Mouse (Mus musculus): ENCODE measurements around the gene Supt6.
"Not testable (repeated sequence)": the region's sequence is repeated elsewhere in the genome, so short reads cannot be mapped to it uniquely, and the experiment has no call there.

Gene Supt6

DNA sequence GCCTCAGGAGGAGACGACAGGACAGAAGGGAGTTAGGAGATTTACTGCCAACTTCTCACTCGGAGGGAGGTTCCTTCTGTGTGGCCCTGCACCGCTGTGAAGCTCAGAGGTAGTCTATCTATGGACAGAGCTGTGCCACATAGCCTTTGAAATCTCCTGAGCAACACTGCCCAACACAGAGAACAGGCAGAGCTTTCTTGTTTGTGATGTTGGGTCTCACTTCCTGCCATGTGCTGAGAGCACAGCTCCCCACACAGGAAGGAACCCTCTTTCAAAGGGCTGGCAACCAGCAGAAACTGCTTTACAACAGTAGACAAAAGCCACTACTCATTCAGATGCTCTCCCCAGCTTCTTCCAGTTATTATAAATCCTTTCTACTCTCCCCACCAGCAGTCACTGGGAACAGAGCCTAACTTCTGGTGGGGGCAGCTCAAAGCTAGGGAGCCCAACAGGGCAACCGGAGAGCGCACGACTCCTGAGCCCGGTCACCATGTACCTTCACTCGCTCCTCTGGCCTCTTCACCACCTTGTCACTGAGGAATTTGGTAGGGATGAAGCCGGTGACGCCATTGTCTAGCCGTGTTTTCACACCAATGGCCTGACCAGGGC, 30.0 kb downstream of the Supt6 start:
- in situ Hi-C loops (cut with MboI), result no loop called here

DNA sequence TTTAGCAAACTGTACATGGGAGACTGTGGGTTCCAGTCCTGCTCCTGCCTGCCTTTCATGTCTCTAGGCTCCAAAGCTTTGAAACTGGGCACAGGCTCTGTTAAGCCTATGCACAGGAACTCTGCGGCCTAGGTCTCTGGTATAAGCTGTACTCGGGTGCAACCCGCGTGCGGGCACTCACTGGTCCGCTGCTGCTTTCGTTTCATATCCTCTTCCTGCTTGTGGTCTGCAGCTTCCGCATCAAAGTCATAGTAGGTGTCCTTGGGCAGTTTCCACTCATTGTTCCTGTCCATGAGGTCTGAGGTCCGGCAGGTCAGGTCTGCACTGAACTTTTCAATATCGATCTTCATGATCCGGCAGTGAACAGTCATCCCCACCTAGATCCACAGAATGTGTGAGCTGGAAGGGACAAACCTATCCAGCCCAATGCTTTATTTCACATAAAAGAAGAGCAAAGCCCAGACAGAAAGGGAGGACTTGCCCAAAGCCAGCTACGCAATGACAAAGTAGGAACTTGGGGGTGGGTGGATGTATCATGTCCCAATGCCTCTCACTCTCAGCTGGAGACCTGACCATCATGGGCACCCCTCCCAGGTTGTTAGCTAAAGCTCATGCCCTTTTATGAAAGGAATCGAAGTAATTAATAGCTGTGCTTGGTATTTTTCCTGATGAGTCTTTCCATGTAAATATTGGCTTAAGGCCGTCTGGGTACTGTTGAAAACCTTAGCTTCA, 32.5 kb downstream of the Supt6 start:
- in situ Hi-C loops (cut with MboI), result no loop called here

DNA sequence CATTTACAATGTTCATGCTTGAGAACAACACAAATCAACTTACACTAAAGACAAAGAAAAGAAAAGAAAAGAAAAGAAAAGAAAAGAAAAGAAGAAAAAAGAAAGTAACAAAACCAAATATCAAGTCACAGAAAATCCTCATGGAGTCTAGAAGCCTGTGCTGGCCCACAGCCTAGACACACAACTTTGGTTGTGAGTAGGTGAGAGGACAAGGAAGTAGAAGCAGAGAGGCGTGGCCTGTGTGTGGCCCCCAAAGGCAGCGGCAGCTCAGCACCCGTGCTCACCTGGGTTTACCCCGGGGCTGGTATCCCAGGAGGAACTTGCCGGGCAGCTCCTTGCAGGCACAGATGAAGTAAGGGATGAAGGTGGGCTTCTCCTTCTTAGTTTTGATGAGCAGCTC, 34.3 kb downstream of the Supt6 start:
- in situ Hi-C loops (cut with MboI), result no loop called here

DNA sequence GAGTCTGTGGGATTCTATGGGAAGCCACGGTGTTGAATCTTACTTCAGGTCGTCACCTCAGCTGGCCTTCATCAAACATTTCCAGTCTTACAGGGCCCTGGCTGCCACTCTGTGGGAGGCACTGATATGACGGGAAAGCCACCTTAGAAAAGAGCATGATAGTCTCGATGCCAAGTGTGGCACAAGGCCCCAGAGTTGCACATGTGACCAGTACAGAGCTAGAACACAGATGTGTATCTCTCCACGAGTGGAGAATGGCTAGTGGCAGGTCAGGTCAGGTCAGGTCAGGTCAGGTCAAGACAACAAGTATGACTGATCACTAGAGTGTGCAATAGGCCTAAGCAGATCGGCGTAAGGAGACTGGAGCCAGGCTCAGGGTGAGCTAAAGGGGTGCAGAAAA, 35.2 kb downstream of the Supt6 start:
- in situ Hi-C loops (cut with MboI), result no loop called here

DNA sequence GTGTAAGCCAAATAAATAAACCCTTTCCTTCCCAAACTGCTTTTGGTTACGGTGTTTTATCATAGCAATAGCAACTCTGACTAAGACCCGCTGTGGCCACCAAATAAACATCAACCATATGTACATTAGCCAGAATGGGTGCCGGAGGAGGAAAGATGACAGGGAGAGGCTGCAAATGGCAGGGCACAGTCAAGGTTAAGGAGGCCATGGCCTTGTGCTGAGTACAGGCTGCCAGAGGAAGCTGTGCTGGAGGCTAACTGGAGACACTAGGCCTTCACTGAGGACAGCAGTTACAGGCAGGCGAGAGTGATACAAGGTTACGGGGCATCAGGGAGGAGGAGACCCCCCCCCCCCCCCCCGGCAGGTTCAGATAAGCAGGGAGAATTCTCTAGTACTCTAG, 35.9 kb downstream of the Supt6 start:
- in situ Hi-C loops (cut with MboI), result no loop called here

DNA sequence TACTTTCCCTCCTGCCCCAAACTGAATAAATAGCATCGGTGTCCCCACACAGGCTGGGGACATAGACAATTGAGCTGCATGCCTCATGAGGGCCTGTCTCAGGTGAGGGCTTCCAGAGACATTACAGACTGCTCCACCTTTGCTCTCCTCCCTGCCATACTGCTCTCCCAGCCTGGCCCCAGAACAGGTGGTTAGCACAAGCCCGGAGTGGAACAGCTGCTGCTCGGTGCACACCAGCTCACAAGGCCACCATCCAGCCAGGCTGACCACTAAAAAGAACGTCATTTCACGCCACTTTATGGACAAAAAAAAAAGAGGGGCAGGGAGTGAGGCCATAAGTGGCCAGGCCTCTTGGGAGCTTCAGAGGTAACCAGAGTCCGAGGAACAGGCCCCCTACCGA, 38.6 kb downstream of the Supt6 start:
- in situ Hi-C loops (cut with MboI), result no loop called here

DNA sequence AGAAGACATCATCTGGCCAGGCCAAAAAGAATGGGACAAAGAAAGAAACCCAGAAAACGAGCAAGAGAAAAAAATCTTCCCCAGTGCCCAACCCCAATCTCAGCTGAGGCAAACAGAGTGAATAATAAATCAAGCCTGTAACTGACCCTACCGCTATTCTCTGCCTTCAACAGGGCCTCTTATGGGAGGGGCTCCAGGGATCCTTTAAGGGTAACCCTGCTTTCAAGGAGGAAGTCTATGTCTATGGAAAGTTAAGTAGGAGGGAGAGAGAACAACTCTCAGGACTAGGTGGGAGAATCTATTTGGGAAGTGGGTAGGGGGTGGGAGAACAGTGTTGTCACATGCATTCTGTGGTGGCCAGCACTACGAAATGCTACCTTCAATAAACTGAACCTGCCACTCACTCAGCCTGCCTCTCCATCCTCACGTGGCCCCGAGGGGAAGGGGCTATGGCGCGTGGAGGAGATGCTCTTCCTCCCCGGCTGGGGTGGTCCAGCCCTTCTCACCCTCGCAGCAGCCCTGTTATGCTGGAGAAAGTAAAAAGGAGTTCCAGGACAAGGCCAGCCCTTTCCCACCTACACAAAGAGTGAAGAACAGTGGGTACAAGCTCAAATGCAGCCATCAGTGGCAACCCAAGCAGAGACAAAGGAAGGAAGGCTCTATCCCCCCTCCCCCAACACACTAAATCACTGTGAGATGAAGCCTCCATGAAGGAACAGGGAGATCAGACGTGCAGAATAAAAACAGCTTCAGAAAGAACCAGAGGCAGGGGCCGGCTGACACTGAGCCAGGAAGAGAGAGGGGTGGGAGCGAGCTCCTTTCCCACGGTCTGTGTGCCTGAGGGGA, 40.2 kb downstream of the Supt6 start:
- in situ Hi-C loops (cut with MboI), result no loop called here

DNA sequence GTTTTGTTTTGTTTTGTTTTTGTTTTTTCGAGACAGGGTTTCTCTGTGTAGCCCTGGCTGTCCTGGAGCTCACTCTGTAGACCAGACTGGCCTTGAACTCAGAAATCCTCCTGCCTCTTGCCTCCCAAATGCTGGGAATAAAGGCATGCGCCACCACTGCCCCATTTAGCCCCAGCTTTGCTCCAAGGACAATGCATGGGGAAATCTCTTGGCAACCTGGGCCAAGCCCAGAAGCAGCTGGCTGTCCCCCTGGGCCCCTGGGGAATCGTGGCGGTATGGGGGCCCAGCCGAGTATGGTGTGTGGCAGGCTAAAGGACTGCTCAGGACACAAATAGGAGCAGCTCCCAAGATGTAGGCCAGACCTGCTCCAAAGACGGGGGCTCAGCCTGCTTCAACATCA, 41.5 kb downstream of the Supt6 start:
- in situ Hi-C loops (cut with MboI), result no loop called here

DNA sequence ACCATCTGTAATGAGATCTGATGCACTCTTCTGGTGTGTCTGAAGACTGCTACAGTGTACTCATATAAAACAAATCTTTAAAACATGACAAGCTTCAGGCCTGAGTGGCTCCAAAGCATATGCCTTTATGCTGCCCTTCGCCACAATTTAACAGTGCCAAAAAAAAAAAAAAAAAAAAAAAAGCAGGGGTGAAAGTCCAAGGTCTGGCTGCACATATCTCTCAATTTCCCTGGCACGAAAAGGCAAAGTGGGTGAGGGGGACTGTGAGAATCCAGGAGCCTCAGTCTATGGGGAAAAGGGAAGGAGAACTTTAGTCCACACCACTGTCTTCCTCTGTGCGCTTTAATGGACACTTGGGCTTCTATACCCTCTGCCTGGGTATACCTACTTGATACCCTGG, 43.4 kb downstream of the Supt6 start:
- in situ Hi-C loops (cut with MboI), result no loop called here

DNA sequence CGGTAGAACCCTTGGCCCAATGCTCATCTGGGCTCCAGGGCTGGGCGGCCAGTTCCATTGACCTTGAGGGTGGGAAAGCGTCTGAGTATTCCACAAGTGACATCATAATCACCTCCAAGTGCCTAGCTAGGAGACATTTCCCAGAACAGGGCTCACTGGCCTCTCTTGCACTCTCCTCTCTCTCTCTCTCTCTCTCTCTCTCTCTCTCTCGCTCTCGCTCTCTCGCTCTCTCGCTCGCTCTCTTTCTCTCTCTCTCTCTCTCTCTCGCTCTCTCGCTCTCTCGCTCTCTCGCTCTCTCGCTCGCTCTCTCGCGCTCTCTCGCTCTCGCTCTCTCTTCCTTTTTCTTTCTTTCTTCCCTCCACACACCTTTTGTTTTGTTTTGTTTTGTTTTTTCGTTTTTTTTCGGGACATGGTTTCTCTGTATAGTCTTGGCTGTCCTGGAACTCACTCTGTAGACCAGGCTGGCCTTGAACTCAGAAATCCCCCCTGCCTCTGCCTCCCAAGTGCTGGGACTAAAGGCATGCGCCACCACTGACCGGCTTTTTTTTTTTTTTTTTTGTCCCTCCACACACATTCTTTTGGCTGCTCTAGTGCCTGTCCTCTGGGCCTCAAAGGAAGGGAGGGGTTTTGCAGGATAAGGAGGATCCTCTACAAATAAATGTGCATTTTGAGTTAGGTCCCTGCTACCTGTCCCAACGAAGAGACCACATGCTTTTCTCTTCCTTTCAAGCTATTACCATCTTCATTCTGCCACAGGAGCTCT, 50.5 kb downstream of the Supt6 start:
- in situ Hi-C loops (cut with MboI), result no loop called here

DNA sequence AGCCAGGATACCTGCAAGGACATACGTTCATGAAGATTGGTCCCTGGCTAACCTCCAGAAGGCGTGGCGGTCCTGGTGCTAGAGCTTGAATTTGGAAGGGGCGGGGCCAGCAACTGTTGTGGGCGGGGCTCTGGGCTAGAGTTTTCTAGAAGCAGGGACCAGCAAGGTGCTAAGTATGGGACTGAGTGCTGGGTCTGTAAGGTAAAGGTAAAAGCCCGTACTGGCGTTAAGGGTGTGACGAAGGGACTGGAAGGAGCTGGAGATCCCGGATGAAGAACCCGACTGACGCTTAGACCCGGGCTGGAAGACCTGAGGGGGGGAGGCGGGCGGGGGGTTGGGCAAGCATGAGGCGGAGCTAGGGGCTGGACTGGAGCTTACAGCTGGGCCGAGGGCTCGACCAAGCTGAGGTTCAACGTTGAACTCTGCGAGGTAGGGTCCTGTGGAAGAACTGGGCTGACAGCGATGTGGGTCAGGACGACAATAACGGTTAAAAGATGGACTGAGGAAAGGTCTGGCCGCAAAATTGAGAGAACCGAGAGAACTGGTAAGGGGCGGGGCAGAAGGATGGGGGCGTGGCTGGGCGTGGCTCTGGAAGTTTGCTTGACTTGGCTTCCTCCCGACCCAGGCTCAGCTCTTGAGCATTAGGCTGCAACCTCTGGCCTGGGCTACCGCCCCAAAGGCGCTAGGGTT, 51.2 kb downstream of the Supt6 start:
- in situ Hi-C loops (cut with MboI), result no loop called here

DNA sequence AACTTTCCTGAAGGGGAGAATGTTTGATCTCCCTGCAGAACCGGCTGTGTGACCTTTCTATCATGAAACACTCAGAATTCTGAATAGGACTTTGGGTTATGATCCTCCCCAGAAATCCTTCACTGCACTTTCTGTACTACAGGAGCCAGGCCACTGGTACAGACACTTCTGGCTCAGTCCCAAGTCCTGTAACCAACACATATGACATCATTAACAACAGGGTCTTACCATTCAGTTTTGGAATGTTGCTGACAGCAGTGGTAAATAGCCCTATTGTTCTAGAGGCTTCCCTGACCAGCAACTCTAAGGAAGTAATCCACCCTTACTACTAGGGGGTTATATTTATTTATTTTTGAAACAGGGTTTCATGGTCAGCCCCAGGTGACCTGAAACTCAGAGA, 52.7 kb downstream of the Supt6 start, which contains the start of gene Proca1:
Proca1 (plus strand) TSS at position 280 of the 400 bp plus-strand sequence.
- in situ Hi-C loops (cut with MboI), result no loop called here

DNA sequence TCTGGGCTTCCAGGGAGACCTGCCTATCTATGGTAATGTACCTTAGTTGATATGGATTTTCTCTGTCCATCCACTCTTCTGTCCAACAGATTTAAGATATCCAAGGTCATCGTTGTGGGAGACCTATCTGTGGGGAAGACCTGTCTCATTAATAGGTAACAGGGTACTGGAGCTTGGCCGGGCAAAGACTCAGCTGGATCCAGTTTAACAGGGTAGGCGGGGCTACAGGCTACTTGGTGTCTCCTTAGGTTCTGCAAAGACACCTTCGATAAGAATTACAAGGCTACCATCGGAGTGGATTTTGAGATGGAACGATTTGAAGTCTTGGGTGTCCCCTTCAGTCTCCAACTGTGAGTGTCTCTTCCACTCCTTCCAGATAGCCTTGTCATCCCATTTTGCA, 55.7 kb downstream of the Supt6 start:
- in situ Hi-C loops (cut with MboI), result no loop called here

DNA sequence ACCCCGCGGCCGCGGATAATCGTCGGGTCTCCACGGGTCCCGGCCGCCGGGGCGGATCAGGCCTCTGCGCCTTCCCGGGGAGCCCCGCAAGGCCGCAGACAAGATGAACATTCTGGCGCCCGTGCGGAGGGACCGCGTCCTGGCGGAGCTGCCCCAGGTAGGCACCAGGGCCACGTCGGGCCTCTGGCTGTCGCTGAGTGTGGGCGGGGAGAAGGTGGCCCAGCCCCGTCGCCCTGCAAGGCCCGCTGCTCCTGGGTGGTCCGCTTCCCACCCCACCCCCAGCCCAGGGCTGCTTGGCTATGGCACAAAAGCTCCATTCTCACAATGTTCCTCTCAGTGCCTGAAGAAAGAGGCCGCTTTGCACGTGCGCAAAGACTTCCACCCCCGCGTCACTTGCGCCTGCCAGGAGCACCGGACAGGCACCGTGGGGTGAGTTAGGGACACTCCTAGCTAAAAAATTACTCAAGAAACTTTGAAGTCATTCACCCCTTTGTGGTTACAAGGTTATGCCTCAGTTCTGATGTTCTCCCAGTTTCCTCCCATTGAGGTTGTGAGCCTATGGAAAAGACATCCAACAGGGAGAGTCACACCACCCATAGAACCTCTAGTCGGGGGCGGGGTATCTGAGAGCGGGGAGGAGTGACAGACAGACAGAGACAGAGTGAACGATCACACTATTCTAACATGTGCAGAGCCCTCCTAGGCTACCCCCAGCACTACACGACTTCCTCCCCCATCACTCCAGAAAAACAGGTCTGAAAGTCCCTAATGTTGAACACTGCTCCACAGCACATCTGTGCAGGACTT, 56.4 kb downstream of the Supt6 start:
- in situ Hi-C loops (cut with MboI), result no loop called here

DNA sequence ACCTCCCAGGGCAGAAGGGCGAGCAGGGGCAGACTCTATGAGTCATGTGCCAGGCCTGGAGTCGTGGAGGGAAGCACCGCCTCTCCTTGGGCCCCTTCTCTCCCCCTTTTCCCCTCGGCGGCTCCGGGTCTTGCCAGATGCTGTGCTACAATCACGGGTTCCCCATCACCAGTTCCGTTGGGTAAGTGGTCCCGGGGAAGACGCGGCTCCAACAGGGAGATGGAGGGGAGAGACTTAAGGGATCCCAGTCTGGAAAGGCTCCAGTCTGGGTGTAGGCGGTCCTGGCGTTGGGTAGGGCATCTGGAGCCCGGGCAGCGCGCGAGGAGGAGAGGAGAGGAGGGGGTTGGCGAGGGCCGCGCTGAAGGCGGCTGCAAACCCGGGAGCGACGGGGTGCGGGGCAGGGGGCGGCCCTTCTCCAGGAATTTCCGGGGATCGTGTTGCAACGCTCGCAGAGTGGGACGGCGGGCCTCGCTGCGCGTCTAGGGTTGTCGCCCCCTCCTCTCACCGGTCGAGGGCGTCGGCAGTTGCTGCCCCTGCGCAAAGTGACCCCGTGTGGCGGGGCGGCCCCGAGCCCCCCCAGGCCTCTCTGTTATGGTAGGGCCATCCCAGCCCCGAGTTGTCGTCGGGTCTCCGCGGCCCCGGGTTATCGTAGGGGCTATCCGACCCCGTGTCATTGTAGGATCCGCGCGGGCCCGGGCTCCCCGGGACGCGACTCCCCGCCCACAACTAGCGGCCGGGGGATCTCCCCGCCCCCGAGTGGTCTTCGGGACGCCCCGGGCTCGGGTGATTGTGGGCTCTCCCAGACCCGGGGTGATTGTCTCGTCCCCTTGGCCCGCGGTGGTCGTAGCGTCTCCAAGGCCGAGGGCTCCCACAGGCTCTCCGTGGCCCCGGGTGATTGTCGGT, 57.2 kb downstream of the Supt6 start, which contains the start of gene Rab34:
Rab34 (plus strand) TSS at position 100 of the 903 bp plus-strand sequence.
- in situ Hi-C loops (cut with MboI), result no loop called here

DNA sequence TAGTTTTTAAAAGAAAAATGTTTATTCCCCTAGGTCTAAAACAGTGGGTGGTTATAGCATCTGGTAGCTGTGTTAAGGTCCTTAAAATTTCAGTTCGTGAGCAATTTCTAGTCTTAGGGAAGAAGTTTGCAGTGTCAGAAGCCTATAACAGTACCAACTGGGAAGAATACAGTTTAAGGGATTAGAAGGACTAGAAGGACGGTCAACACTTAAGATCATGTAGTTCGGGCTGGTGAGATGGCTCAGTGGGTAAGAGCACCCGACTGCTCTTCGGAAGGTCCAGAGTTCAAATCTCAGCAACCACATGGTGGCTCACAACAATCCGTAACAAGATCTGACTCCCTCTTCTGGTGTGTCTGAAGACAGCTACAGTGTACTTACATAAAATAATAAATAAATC, 61.1 kb downstream of the Supt6 start:
- in situ Hi-C loops (cut with MboI), result not testable (repeated sequence)

DNA sequence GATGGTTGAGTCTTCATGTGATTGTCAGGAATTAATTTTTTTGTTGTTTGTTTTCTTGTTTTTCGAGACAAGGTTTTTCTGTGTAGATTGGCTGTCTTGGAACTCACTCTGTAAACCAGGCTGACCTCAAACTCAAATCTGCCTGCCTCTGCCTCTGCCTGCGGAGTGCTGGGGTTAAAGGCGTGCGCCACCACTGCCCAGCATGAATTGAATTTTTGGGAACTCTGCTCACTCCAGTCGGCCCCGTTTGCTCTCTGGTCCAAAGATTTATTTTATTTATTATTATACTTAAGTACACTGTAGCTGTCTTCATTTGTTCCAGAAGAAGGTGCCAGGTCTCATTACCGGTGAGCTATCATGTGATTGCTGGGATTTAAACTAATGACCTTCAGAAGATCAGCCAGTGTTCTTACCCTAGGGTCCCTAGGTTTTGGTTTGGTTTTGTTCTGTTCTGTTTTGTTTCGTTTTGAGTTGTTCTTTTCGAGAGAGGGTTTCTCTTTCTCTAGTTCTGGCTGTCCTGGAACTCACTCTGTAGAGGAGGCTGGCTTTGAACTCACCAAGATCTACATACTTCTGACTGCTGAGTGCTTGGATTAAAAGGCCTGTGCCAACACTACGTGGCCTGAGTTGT, 61.8 kb downstream of the Supt6 start:
- in situ Hi-C loops (cut with MboI), result no loop called here

DNA sequence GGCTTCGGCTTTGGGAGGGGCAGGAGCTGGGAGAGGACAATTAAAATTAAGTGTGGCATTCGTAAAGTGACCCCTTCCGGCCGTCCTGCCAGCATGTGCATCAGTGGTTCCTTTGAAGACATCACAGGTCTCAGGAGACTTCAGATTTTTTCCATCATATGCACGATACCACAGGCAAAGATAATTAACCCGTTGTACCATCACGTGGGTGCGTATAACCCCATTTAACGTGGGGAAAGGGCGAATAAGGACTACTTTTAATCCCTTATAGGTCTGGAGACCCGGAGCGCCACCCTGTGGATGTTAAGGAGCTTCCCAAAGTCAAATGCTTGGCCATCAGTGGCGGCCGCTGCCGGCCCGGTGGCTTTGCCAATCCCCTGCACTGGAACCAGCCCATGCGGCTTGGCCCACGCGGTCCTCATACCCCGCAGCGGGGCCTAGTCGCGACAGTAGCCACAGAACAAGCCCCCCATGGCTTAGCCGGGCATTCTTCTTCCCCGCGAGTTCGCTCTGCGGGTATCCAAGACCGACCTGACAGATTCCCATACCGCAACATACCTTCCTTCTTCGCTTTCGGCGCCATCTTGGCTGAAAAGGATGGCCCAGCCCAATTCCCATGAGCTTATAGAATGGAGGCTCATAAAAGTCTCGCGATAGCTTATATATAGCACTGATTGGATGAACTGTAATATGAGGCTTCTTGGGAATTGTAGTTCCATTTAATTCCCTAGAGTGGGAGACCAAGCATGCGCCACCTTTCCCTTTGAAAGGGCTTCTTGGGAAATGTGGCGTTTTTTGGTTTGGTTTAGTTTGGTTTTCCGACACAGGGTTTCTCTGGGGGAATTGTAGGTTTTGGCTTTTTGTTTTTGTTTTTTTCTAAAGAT, 62.6 kb downstream of the Supt6 start, which contains the start of gene Rpl23a:
Rpl23a (minus strand) TSS at position 624 of the 884 bp plus-strand sequence.
- in situ Hi-C loops (cut with MboI), result no loop called here

Measured in mature B cell (primary cell).